Mouse (Mus musculus): ENCODE measurements around the gene Ptprn2. TPM values are rescaled to one million over a fixed set of nuclear protein-coding genes. Genes with fewer than 3 reads are reported as not detected.

Ptprn2 gene
- polyA plus RNA-seq, 1 experiment from 2014 or later = 2.9 TPM

- H3K36me3 ChIP-seq (ENCODE audit: control insufficient read depth, insufficient read depth, low read length) = no peaks in the 10 kb centered on the region
- H3K9me3 ChIP-seq (ENCODE audit: control insufficient read depth, low read length) = no peaks in the 10 kb centered on the region
- ATAC-seq (ENCODE audit: insufficient read depth, low FRiP score, low TSS enrichment) = no peak
- H3K27me3 ChIP-seq (ENCODE audit: control insufficient read depth, insufficient read depth, low read length) = no peaks in the 10 kb centered on the region
- H3K27ac ChIP-seq (ENCODE audit: low read depth, low read length) = no peak overlapping the region
- no peak overlapping the region for H3K4me3 ChIP-seq (ENCODE audit: low read depth, low read length)
- WGBS = 77% methylated on average over 3 of the region's 3 CpGs
- H3K9ac ChIP-seq (ENCODE audit: low read length) = no peak overlapping the region
- H3K4me2 ChIP-seq (ENCODE audit: low read depth) = no peak overlapping the region
- DNase-seq (ENCODE audit: low spot score) = no peak
- H3K4me1 ChIP-seq (ENCODE audit: control insufficient read depth, insufficient read depth, low read length) = no peaks in the 10 kb centered on the region
Observed at GRCm38 (mm10) chr12:116469096-116469495, 16.4 kb upstream of the Ptprn2 start.

GRCm38 (mm10) chr12:116473264-116473663, 12.3 kb upstream of the Ptprn2 start:
- 84% methylated on average over 2 of the region's 2 CpGs for WGBS
- ATAC-seq (ENCODE audit: insufficient read depth, low FRiP score, low TSS enrichment) = no peak
- Histone ChIP-seq H3K9me3 (ENCODE audit: control insufficient read depth, low read length) (no peaks in the 10 kb centered on the region), H3K36me3 (ENCODE audit: control insufficient read depth, insufficient read depth, low read length) (no peaks in the 10 kb centered on the region), H3K27me3 (ENCODE audit: control insufficient read depth, insufficient read depth, low read length) (no peaks in the 10 kb centered on the region), H3K4me3 (ENCODE audit: low read depth, low read length) (no peak overlapping the region), H3K27ac (ENCODE audit: low read depth, low read length) (no peak overlapping the region), H3K9ac (ENCODE audit: low read length) (no peak overlapping the region), H3K4me1 (ENCODE audit: control insufficient read depth, insufficient read depth, low read length) (no peaks in the 10 kb centered on the region), H3K4me2 (ENCODE audit: low read depth) (no peak overlapping the region)
- DNase-seq (ENCODE audit: low spot score) = no peak

GRCm38 (mm10) chr12:116473761-116474160, 11.8 kb upstream of the Ptprn2 start:
- no peaks in the 10 kb centered on the region for H3K36me3 ChIP-seq (ENCODE audit: control insufficient read depth, insufficient read depth, low read length)
- H3K4me1 ChIP-seq (ENCODE audit: control insufficient read depth, insufficient read depth, low read length) = no peaks in the 10 kb centered on the region
- no peaks in the 10 kb centered on the region for H3K27me3 ChIP-seq (ENCODE audit: control insufficient read depth, insufficient read depth, low read length)
- H3K4me3 ChIP-seq (ENCODE audit: low read depth, low read length) = no peak overlapping the region
- DNase-seq (ENCODE audit: low spot score) = no peak
- H3K9me3 ChIP-seq (ENCODE audit: control insufficient read depth, low read length) = no peaks in the 10 kb centered on the region
- no peak for ATAC-seq (ENCODE audit: insufficient read depth, low FRiP score, low TSS enrichment)
- no peak overlapping the region for H3K4me2 ChIP-seq (ENCODE audit: low read depth)
- H3K27ac ChIP-seq (ENCODE audit: low read depth, low read length) = no peak overlapping the region
- H3K9ac ChIP-seq (ENCODE audit: low read length) = no peak overlapping the region

GRCm38 (mm10) chr12:116474676-116475075, 10.8 kb upstream of the Ptprn2 start:
- no peak for ATAC-seq (ENCODE audit: insufficient read depth, low FRiP score, low TSS enrichment)
- no peak overlapping the region for H3K4me2 ChIP-seq (ENCODE audit: low read depth)
- no peak overlapping the region for H3K27ac ChIP-seq (ENCODE audit: low read depth, low read length)
- H3K4me3 ChIP-seq (ENCODE audit: low read depth, low read length) = no peak overlapping the region
- H3K9me3 ChIP-seq (ENCODE audit: control insufficient read depth, low read length) = no peaks in the 10 kb centered on the region
- no peak overlapping the region for H3K9ac ChIP-seq (ENCODE audit: low read length)
- H3K36me3 ChIP-seq (ENCODE audit: control insufficient read depth, insufficient read depth, low read length) = no peaks in the 10 kb centered on the region
- H3K4me1 ChIP-seq (ENCODE audit: control insufficient read depth, insufficient read depth, low read length) = no peaks in the 10 kb centered on the region
- no peaks in the 10 kb centered on the region for H3K27me3 ChIP-seq (ENCODE audit: control insufficient read depth, insufficient read depth, low read length)
- WGBS = 88% methylated on average over 3 of the region's 3 CpGs
- no peak for DNase-seq (ENCODE audit: low spot score)

- no peak overlapping the region for H3K4me2 ChIP-seq (ENCODE audit: low read depth)
- H3K4me1 ChIP-seq (ENCODE audit: control insufficient read depth, insufficient read depth, low read length) = no peaks in the 10 kb centered on the region
- no peak overlapping the region for H3K27ac ChIP-seq (ENCODE audit: low read depth, low read length)
- WGBS = 60% methylated on average over 1 of the region's 1 CpGs
- DNase-seq (ENCODE audit: low spot score) = no peak
- H3K27me3 ChIP-seq (ENCODE audit: control insufficient read depth, insufficient read depth, low read length) = no peaks in the 10 kb centered on the region
- no peak for ATAC-seq (ENCODE audit: insufficient read depth, low FRiP score, low TSS enrichment)
- no peak overlapping the region for H3K4me3 ChIP-seq (ENCODE audit: low read depth, low read length)
- H3K9ac ChIP-seq (ENCODE audit: low read length) = no peak overlapping the region
- no peaks in the 10 kb centered on the region for H3K36me3 ChIP-seq (ENCODE audit: control insufficient read depth, insufficient read depth, low read length)
- H3K9me3 ChIP-seq (ENCODE audit: control insufficient read depth, low read length) = no peaks in the 10 kb centered on the region
Observed at GRCm38 (mm10) chr12:116478771-116479170, 6.7 kb upstream of the Ptprn2 start.

- DNase-seq (ENCODE audit: low spot score) (no peak), ATAC-seq (ENCODE audit: insufficient read depth, low FRiP score, low TSS enrichment) (no peak)
- Histone ChIP-seq H3K4me2 (ENCODE audit: low read depth) (no peak overlapping the region), H3K27me3 (ENCODE audit: control insufficient read depth, insufficient read depth, low read length) (no peaks in the 10 kb centered on the region; the same call in 1 of the 2 replicates), H3K4me3 (ENCODE audit: low read depth, low read length) (no peak overlapping the region), H3K27ac (ENCODE audit: low read depth, low read length) (no peak overlapping the region), H3K9ac (ENCODE audit: low read length) (no peak overlapping the region), H3K36me3 (ENCODE audit: control insufficient read depth, insufficient read depth, low read length) (no peaks in the 10 kb centered on the region), H3K9me3 (ENCODE audit: control insufficient read depth, low read length) (no peaks in the 10 kb centered on the region), H3K4me1 (ENCODE audit: control insufficient read depth, insufficient read depth, low read length) (peaks cover 4% of the 10 kb centered on the region; the same call in 1 of the 2 replicates)
- 73% methylated on average over 1 of the region's 1 CpGs for WGBS
Observed at GRCm38 (mm10) chr12:116481921-116482320, 3.6 kb upstream of the Ptprn2 start.

- H3K4me1 ChIP-seq (ENCODE audit: control insufficient read depth, insufficient read depth, low read length) = peaks cover 4% of the 10 kb centered on the region; the same call in 1 of the 2 replicates
- H3K27me3 ChIP-seq (ENCODE audit: control insufficient read depth, insufficient read depth, low read length) = peaks cover 4% of the 10 kb centered on the region; the same call in 1 of the 2 replicates
- 71% methylated on average over 2 of the region's 2 CpGs for WGBS
- no peak overlapping the region for H3K27ac ChIP-seq (ENCODE audit: low read depth, low read length)
- H3K36me3 ChIP-seq (ENCODE audit: control insufficient read depth, insufficient read depth, low read length) = no peaks in the 10 kb centered on the region
- ATAC-seq (ENCODE audit: insufficient read depth, low FRiP score, low TSS enrichment) (no peak), DNase-seq (ENCODE audit: low spot score) (no peak)
- no peak overlapping the region for H3K4me3 ChIP-seq (ENCODE audit: low read depth, low read length)
- no peak overlapping the region for H3K9ac ChIP-seq (ENCODE audit: low read length)
- H3K9me3 ChIP-seq (ENCODE audit: control insufficient read depth, low read length) = no peaks in the 10 kb centered on the region
- H3K4me2 ChIP-seq (ENCODE audit: low read depth) = no peak overlapping the region
Observed at GRCm38 (mm10) chr12:116483581-116483980, 1.9 kb upstream of the Ptprn2 start.

GRCm38 (mm10) chr12:116484991-116485390, 529 bp upstream of the Ptprn2 start:
- Histone ChIP-seq H3K27me3 (ENCODE audit: control insufficient read depth, insufficient read depth, low read length) (peaks cover 4% of the 10 kb centered on the region; the same call in 1 of the 2 replicates), H3K4me2 (ENCODE audit: low read depth) (peak overlapping the region; percentile 92), H3K4me3 (ENCODE audit: low read depth, low read length) (no peak overlapping the region), H3K9me3 (ENCODE audit: control insufficient read depth, low read length) (no peaks in the 10 kb centered on the region), H3K4me1 (ENCODE audit: control insufficient read depth, insufficient read depth, low read length) (peaks cover 4% of the 10 kb centered on the region; the same call in 1 of the 2 replicates), H3K9ac (ENCODE audit: low read length) (no peak overlapping the region), H3K36me3 (ENCODE audit: control insufficient read depth, insufficient read depth, low read length) (no peaks in the 10 kb centered on the region), H3K27ac (ENCODE audit: low read depth, low read length) (no peak overlapping the region)
- no peak for DNase-seq (ENCODE audit: low spot score)
- ATAC-seq (ENCODE audit: insufficient read depth, low FRiP score, low TSS enrichment) = 0 out of 2 replicates have a peak, but pooled peaks have one; percentile 20
- 79% methylated on average over 8 of the region's 8 CpGs for WGBS

- ATAC-seq (ENCODE audit: insufficient read depth, low FRiP score, low TSS enrichment) = no peak
- peak overlapping the region; percentile 62 for H3K4me3 ChIP-seq (ENCODE audit: low read depth, low read length)
- WGBS = 9% methylated on average over 8 of the region's 10 CpGs
Observed at GRCm38 (mm10) chr12:116486404-116486730, 847 bp downstream of the Ptprn2 start.

More at GRCm38 (mm10) chr12:116486404-116486730, 847 bp downstream of the Ptprn2 start:
- H3K36me3 ChIP-seq (ENCODE audit: control insufficient read depth, insufficient read depth, low read length) = no peaks in the 10 kb centered on the region
- no peaks in the 10 kb centered on the region for H3K9me3 ChIP-seq (ENCODE audit: control insufficient read depth, low read length)
- peak overlapping the region; percentile 67; the same call in 1 of the 2 replicates for H3K27ac ChIP-seq (ENCODE audit: low read depth, low read length)
- peaks cover 4% of the 10 kb centered on the region; the same call in 1 of the 2 replicates for H3K27me3 ChIP-seq (ENCODE audit: control insufficient read depth, insufficient read depth, low read length)
- peak overlapping the region; percentile 92 for H3K4me2 ChIP-seq (ENCODE audit: low read depth)
- H3K9ac ChIP-seq (ENCODE audit: low read length) = peak overlapping the region; percentile 61
- DNase-seq (ENCODE audit: low spot score) = no peak
- H3K4me1 ChIP-seq (ENCODE audit: control insufficient read depth, insufficient read depth, low read length) = peaks cover 4% of the 10 kb centered on the region; the same call in 1 of the 2 replicates
